Mouse (Mus musculus): ENCODE measurements around the gene Cyp2d11. TPM values are rescaled to one million over a fixed set of nuclear protein-coding genes. Genes with fewer than 3 reads are reported as not detected.

The Cyp2d11 gene
- polyA plus RNA-seq, 1 experiment from 2014 or later: not detected

Small RNA genes lying within 50 kb of the gene (microRNA-seq; reads per million reads assigned to microRNA genes)
- gene Gm25990: not detected
- not detected for gene Gm27331
- gene Mir7684: not detected

Other genes starting within 250 kb of the Cyp2d11 start
- 59.8 and 62.1 TPM in 2 replicates for gene Srebf2, start 246.8 kb downstream of the Cyp2d11 start, polyA plus RNA-seq (2014; fragmentation: Nextera tagmentation; extraction: Ambion mirVana)
- gene Shisa8, start 181.2 kb downstream of the Cyp2d11 start, polyA plus RNA-seq (2014; fragmentation: Nextera tagmentation; extraction: Ambion mirVana): 0.22 and 0.42 TPM in 2 replicates
- gene Tnfrsf13c, start 169.7 kb downstream of the Cyp2d11 start, polyA plus RNA-seq (2014; fragmentation: Nextera tagmentation; extraction: Ambion mirVana): 0.11 and 0.16 TPM in 2 replicates
- 67.7 and 73.0 TPM in 2 replicates for gene Cenpm, start 149.3 kb downstream of the Cyp2d11 start, polyA plus RNA-seq (2014; fragmentation: Nextera tagmentation; extraction: Ambion mirVana)
- not detected in 2 replicates for gene 1500009C09Rik, start 141.6 kb downstream of the Cyp2d11 start, polyA plus RNA-seq (2014; fragmentation: Nextera tagmentation; extraction: Ambion mirVana)
- gene Sept3, start 119.1 kb downstream of the Cyp2d11 start, polyA plus RNA-seq (2014; fragmentation: Nextera tagmentation; extraction: Ambion mirVana): 4.7 and 4.9 TPM in 2 replicates
- 0.28 TPM in 1 of 2 replicates, not detected in the other for gene Wbp2nl, start 95.1 kb downstream of the Cyp2d11 start, polyA plus RNA-seq (2014; fragmentation: Nextera tagmentation; extraction: Ambion mirVana)
- 47.4 and 48.7 TPM in 2 replicates for gene Naga, start 55.1 kb downstream of the Cyp2d11 start, polyA plus RNA-seq (2014; fragmentation: Nextera tagmentation; extraction: Ambion mirVana)
- 7.3 and 7.5 TPM in 2 replicates for gene Pheta2, start 55.1 kb downstream of the Cyp2d11 start, polyA plus RNA-seq (2014; fragmentation: Nextera tagmentation; extraction: Ambion mirVana)
- 365 and 384 TPM in 2 replicates for gene Smdt1, start 55.1 kb downstream of the Cyp2d11 start, polyA plus RNA-seq (2014; fragmentation: Nextera tagmentation; extraction: Ambion mirVana)
- gene Ndufa6, start 39.7 kb downstream of the Cyp2d11 start, polyA plus RNA-seq (2014; fragmentation: Nextera tagmentation; extraction: Ambion mirVana): 667 and 735 TPM in 2 replicates
- gene Cyp2d22, start 13.8 kb downstream of the Cyp2d11 start, polyA plus RNA-seq (2014; fragmentation: Nextera tagmentation; extraction: Ambion mirVana): 8.6 and 9.2 TPM in 2 replicates
- gene Cyp2d10, start 13.2 kb upstream of the Cyp2d11 start, polyA plus RNA-seq (2014; fragmentation: Nextera tagmentation; extraction: Ambion mirVana): not detected in 2 replicates
- not detected in 2 replicates for gene Cyp2d9, start 39.4 kb upstream of the Cyp2d11 start, polyA plus RNA-seq (2014; fragmentation: Nextera tagmentation; extraction: Ambion mirVana)
- gene Cyp2d12, start 161.1 kb upstream of the Cyp2d11 start, polyA plus RNA-seq (2014; fragmentation: Nextera tagmentation; extraction: Ambion mirVana): not detected in 2 replicates
- not detected in 2 replicates for gene Cyp2d34, start 226.9 kb upstream of the Cyp2d11 start, polyA plus RNA-seq (2014; fragmentation: Nextera tagmentation; extraction: Ambion mirVana)

Measured in heart, embryonic 14.5 days (tissue).